Mouse (Mus musculus) C2C12 (cell line): ENCODE measurements at regions not wholly inside any gene's neighbourhood (a gene's known extent, or its start where the extent isn't known, plus 50 kb on each side); places are given as distances from the start of the nearest gene placed in this dataset.

Experiments
- CEBPB ChIP-seq: IDR thresholded peaks from one replicate; pipeline ENCODE4 v1.6.1; 2011; ENCODE audit warnings: low read depth, mild to moderate bottlenecking, control low read depth, moderate library complexity
- CTCF ChIP-seq: IDR thresholded peaks from one replicate; pipeline ENCODE4 v1.5.1; 2011; ENCODE audit not compliant: control insufficient read depth, insufficient read depth, insufficient read length
- MAX ChIP-seq: IDR thresholded peaks from one replicate; pipeline ENCODE4 v1.6.1; 2011; ENCODE audit warnings: mild to moderate bottlenecking, control low read depth
- MYOD1 ChIP-seq: IDR thresholded peaks from one replicate; pipeline ENCODE4 v1.6.1; 2011; ENCODE audit warnings: low read depth; ENCODE audit not compliant: control insufficient read depth, insufficient read length
- USF1 ChIP-seq: IDR thresholded peaks from one replicate; pipeline ENCODE4 v1.6.1; 2011; ENCODE audit warnings: low read depth, mild to moderate bottlenecking, control low read depth, moderate library complexity

DNA sequence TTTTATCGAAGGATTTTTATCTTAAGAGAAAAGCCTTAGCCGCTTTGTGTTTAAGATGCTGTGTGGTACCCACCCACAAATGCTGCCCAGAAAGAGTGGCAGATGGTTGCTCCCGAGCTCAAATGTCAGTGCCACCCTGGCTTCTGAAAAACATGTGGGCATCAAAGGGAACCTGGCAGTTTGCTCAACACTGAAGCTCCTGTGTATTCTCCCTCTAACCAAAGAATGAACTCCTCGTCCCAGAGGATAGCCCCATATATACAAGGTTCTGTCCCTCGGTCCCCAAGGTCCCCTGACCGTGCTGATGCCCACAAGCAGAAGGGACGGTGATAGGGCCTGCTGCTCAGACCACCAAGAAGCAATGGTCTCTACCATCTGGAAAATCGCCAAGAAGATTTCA lies 76.9 kb upstream of the Fzd7 start:
- no peak for TF ChIP-seq CTCF
- no peak for TF ChIP-seq USF1
- TF ChIP-seq CEBPB: no peak
- TF ChIP-seq MYOD1: no peak
- no peak for TF ChIP-seq MAX
